Mouse (Mus musculus): Measurements from ENCODE around the gene Ncoa5. TPM values are rescaled to one million over a fixed set of nuclear protein-coding genes. Genes with fewer than 3 reads are reported as not detected.

Ncoa5 gene
- polyA plus RNA-seq, 1 experiment from 2014 or later = 17.3 TPM

GRCm38 (mm10) chr2:164966381-164966780, 68.3 kb downstream of the Ncoa5 start:
- Histone ChIP-seq H3K4me3 (ENCODE audit: low read depth, low read length) (no peak overlapping the region), H3K9me3 (ENCODE audit: control insufficient read depth, low read length) (no peaks in the 10 kb centered on the region), H3K4me1 (replicated peaks; ENCODE audit: control insufficient read depth, insufficient read depth) (no peaks in the 10 kb centered on the region), H3K4me2 (replicated peaks; ENCODE audit: low read depth) (no peak overlapping the region), H3K9ac (ENCODE audit: low read length) (no peak overlapping the region), H3K36me3 (ENCODE audit: control insufficient read depth, insufficient read depth, low read length) (no peaks in the 10 kb centered on the region), H3K27me3 (ENCODE audit: control insufficient read depth, insufficient read depth, low read length) (peaks cover 32% of the 10 kb centered on the region), H3K27ac (replicated peaks) (no peak overlapping the region)
- WGBS = 21% methylated on average over 8 of the region's 8 CpGs
- TF ChIP-seq EP300 (optimal IDR thresholded peaks at IDR 0.05) = no peak
- TF ChIP-seq CTCF (IDR thresholded peaks at IDR 0.05; ENCODE audit: low read depth) = no peak
- ATAC-seq (ENCODE audit: low FRiP score, low TSS enrichment) (no peak), DNase-seq (ENCODE audit: low spot score) (peak; percentile 45)

DNA sequence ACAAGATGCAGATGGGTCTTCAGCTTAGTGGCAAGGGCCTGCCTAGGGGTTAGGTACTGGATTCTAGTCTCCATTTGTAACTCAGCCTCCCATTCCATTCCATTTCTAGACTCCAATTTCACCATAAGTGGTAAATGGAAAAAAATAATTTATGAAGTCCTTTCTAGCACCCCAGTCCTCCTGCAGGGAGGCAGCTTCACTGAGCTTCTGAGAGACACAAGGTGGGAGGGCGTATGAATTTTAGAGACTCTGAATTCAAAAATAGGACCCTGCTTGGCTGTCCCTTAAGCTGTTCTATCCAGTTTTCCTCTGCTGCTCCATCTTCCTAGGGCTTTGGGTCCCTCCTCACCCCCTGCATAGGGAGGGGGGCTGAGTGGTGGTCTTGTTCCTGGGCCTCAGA, 69.7 kb downstream of the Ncoa5 start:
- WGBS = 92% methylated on average over 1 of the region's 1 CpGs
- Histone ChIP-seq H3K9ac (ENCODE audit: low read length) (no peak overlapping the region), H3K4me3 (ENCODE audit: low read depth, low read length) (no peak overlapping the region), H3K9me3 (ENCODE audit: control insufficient read depth, low read length) (no peaks in the 10 kb centered on the region), H3K36me3 (ENCODE audit: control insufficient read depth, insufficient read depth, low read length) (no peaks in the 10 kb centered on the region), H3K27me3 (ENCODE audit: control insufficient read depth, insufficient read depth, low read length) (peaks cover 22% of the 10 kb centered on the region), H3K4me2 (replicated peaks; ENCODE audit: low read depth) (no peak overlapping the region), H3K27ac (replicated peaks) (no peak overlapping the region), H3K4me1 (replicated peaks; ENCODE audit: control insufficient read depth, insufficient read depth) (no peaks in the 10 kb centered on the region; the same call in 1 of the 2 replicates)
- TF ChIP-seq EP300 (optimal IDR thresholded peaks at IDR 0.05) = no peak
- no peak for TF ChIP-seq CTCF (IDR thresholded peaks at IDR 0.05; ENCODE audit: low read depth)
- ATAC-seq (ENCODE audit: low FRiP score, low TSS enrichment) (no peak), DNase-seq (ENCODE audit: low spot score) (no peak)

GRCm38 (mm10) chr2:164964242-164964894, 70.3 kb downstream of the Ncoa5 start:
- Histone ChIP-seq H3K36me3 (ENCODE audit: control insufficient read depth, insufficient read depth, low read length) (no peaks in the 10 kb centered on the region), H3K9me3 (ENCODE audit: control insufficient read depth, low read length) (no peaks in the 10 kb centered on the region), H3K27ac (replicated peaks) (no peak overlapping the region), H3K4me2 (replicated peaks; ENCODE audit: low read depth) (no peak overlapping the region), H3K9ac (ENCODE audit: low read length) (no peak overlapping the region), H3K27me3 (ENCODE audit: control insufficient read depth, insufficient read depth, low read length) (peaks cover 19% of the 10 kb centered on the region; the same call in 1 of the 2 replicates), H3K4me1 (replicated peaks; ENCODE audit: control insufficient read depth, insufficient read depth) (no peaks in the 10 kb centered on the region; the same call in 1 of the 2 replicates), H3K4me3 (ENCODE audit: low read depth, low read length) (no peak overlapping the region)
- ATAC-seq (ENCODE audit: low FRiP score, low TSS enrichment) (no peak), DNase-seq (ENCODE audit: low spot score) (no peak)
- TF ChIP-seq CTCF (IDR thresholded peaks at IDR 0.05; ENCODE audit: low read depth) = no peak
- no peak for TF ChIP-seq EP300 (optimal IDR thresholded peaks at IDR 0.05)
- 49% methylated on average over 9 of the region's 9 CpGs for WGBS

DNA sequence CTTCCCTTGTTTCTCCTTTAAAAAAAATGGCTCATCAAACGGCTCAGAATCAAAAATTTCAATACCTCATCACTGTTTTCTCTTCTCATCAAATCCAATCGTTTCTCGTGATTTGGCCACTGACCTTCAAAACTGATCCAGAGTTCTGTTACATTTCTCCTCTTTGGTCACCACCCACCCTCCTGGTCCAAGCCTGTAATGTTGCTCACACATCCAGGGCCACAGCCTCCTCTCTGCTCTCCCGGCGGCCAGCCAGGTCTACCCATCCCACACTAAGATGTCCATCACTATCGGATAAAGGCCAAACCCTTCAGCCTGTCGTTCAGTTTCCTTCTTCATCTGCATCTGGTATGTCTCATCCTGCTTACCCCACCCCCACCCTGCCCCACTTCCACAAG, 72.5 kb downstream of the Ncoa5 start:
- H3K9me3 ChIP-seq (ENCODE audit: control insufficient read depth, low read length) = no peaks in the 10 kb centered on the region
- ATAC-seq (ENCODE audit: low FRiP score, low TSS enrichment) (no peak), DNase-seq (ENCODE audit: low spot score) (no peak)
- no peak overlapping the region for H3K9ac ChIP-seq (ENCODE audit: low read length)
- no peak overlapping the region for H3K4me3 ChIP-seq (ENCODE audit: low read depth, low read length)
- WGBS = 45% methylated on average over 7 of the region's 7 CpGs
- H3K4me1 ChIP-seq (replicated peaks; ENCODE audit: control insufficient read depth, insufficient read depth) = no peaks in the 10 kb centered on the region; the same call in 1 of the 2 replicates
- TF ChIP-seq EP300 (optimal IDR thresholded peaks at IDR 0.05) (no peak), CTCF (IDR thresholded peaks at IDR 0.05; ENCODE audit: low read depth) (no peak)
- H3K27ac ChIP-seq (replicated peaks) = no peak overlapping the region
- no peak overlapping the region for H3K4me2 ChIP-seq (replicated peaks; ENCODE audit: low read depth)
- H3K27me3 ChIP-seq (ENCODE audit: control insufficient read depth, insufficient read depth, low read length) = peaks cover 1% of the 10 kb centered on the region; the same call in 1 of the 2 replicates
- no peaks in the 10 kb centered on the region for H3K36me3 ChIP-seq (ENCODE audit: control insufficient read depth, insufficient read depth, low read length)

DNA sequence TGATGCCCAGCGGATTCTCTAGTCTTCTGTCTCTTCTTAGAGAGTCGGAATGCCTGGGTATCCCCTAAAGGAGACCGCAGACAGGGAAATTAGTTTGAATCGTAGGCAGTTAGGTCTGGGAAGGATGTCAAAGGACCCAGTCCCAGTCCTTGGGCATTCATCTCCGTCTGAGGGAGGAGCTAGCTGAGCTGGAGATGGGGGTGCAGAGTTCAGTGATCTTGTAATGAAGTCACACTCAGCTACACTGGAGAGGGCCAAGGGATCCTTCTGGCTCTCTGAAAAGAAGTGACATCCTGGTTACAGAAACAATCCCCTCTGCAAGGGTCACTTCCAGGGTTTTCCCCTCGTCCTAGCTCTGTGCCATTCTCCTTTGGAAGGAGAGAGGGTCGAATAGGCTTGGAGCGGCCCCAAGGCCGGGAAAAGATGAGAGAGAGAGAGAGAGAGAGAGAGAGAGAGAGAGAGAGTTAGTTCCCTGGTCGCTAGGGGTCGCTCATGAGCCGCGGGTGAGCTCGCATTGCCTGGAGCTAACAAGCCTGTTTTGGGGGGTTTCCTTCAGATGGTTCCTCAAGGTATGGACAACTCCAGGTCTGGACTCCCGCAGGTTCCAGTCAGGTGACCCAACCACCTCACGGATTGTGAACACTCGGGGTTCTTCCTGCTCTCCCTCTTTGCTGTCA, 73.0 kb downstream of the Ncoa5 start:
- no peak overlapping the region for H3K27ac ChIP-seq (replicated peaks)
- 13% methylated on average over 17 of the region's 17 CpGs for WGBS
- ATAC-seq (ENCODE audit: low FRiP score, low TSS enrichment) (no peak), DNase-seq (ENCODE audit: low spot score) (peak; percentile 73)
- no peak overlapping the region for H3K9ac ChIP-seq (ENCODE audit: low read length)
- no peaks in the 10 kb centered on the region for H3K27me3 ChIP-seq (ENCODE audit: control insufficient read depth, insufficient read depth, low read length)
- no peaks in the 10 kb centered on the region; the same call in 1 of the 2 replicates for H3K4me1 ChIP-seq (replicated peaks; ENCODE audit: control insufficient read depth, insufficient read depth)
- H3K4me2 ChIP-seq (replicated peaks; ENCODE audit: low read depth) = peak overlapping the region; percentile 72; the same call in 1 of the 2 replicates
- TF ChIP-seq CTCF (IDR thresholded peaks at IDR 0.05; ENCODE audit: low read depth) (peak; percentile 78), EP300 (optimal IDR thresholded peaks at IDR 0.05) (no peak)
- H3K4me3 ChIP-seq (ENCODE audit: low read depth, low read length) = no peak overlapping the region
- H3K36me3 ChIP-seq (ENCODE audit: control insufficient read depth, insufficient read depth, low read length) = no peaks in the 10 kb centered on the region
- no peaks in the 10 kb centered on the region for H3K9me3 ChIP-seq (ENCODE audit: control insufficient read depth, low read length)

Data from stomach, postnatal 0 days (tissue).